Mouse (Mus musculus) testis, postnatal 14 days (tissue): Measurements from ENCODE around the gene Them7.

Experiments used
- DNase-seq: peaks from one replicate; pipeline ENCODE4 v3.0.0; 2021; ENCODE audit warnings: low spot score

The Them7 gene

GRCm38 (mm10) chr2:105379682-105380081 is 155.6 kb downstream of the Them7 start:
- no peak for DNase-seq

- no peak for DNase-seq
Observed at GRCm38 (mm10) chr2:105380757-105381319, 156.7 kb downstream of the Them7 start.

DNA sequence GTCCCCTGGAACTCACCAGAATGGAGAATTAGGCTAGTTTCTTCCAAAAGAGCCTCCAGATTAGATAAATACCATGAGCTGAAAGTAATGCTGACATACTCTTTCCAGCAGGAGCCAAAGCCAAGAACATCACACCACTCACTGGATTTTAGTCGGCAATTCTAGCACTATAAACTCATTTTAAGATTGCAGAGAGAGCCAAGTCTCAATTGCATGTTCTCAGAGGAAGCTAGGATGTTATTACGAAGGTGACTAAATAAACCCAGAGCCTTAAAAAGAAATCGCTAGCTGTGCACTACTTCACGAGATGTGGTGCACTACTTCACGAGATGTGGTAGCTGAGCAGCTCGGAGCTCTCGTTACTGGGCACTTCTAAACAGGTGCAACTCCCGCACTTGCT is 158.9 kb downstream of the Them7 start:
- DNase-seq = no peak

GRCm38 (mm10) chr2:105384998-105385397 is 160.9 kb downstream of the Them7 start:
- no peak for DNase-seq

GRCm38 (mm10) chr2:105386418-105386817 is 162.3 kb downstream of the Them7 start:
- no peak for DNase-seq

GRCm38 (mm10) chr2:105389007-105389890 is 165.1 kb downstream of the Them7 start:
- DNase-seq = no peak

GRCm38 (mm10) chr2:105390653-105391413 is 166.7 kb downstream of the Them7 start:
- DNase-seq = no peak

GRCm38 (mm10) chr2:105391414-105391784 is 167.3 kb downstream of the Them7 start:
- DNase-seq = no peak

- DNase-seq = no peak
Observed at GRCm38 (mm10) chr2:105392514-105392913, 168.4 kb downstream of the Them7 start.

GRCm38 (mm10) chr2:105394375-105394774 is 170.3 kb downstream of the Them7 start:
- DNase-seq = no peak

GRCm38 (mm10) chr2:105396066-105396465 is 171.9 kb downstream of the Them7 start:
- no peak for DNase-seq

GRCm38 (mm10) chr2:105397446-105398211 is 173.5 kb downstream of the Them7 start:
- DNase-seq = no peak

DNA sequence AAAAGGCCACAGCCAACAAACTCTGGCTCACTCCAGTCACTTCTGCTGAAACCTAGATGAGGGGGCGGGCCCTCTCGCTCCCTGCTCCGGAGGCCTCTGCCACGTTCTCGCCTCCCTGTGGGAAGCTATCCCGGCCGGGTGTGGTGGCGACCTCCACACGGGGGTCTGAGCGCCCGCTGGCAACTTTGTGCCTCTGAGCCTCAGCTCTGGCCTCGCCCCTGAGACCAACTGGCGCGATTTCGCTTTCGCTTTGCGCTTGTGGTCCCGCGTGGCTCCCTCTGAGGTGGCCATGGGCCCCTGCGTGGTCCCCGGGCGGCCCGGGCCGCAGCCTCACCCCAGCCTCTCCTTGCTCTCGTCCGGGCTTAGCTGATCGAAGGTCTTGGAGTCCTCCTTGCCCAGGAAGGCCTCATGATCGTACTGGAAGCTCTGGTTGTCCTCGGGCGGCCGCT is 174.5 kb downstream of the Them7 start:
- peak; percentile 30 for DNase-seq

- peak; percentile 70 for DNase-seq
Observed at GRCm38 (mm10) chr2:105399085-105399891, 175.2 kb downstream of the Them7 start, which contains the start of gene Rcn1. TSS of gene Rcn1 (minus strand) at chr2:105399319.

- no peak for DNase-seq
Observed at GRCm38 (mm10) chr2:105400558-105400957, 176.4 kb downstream of the Them7 start.

DNA sequence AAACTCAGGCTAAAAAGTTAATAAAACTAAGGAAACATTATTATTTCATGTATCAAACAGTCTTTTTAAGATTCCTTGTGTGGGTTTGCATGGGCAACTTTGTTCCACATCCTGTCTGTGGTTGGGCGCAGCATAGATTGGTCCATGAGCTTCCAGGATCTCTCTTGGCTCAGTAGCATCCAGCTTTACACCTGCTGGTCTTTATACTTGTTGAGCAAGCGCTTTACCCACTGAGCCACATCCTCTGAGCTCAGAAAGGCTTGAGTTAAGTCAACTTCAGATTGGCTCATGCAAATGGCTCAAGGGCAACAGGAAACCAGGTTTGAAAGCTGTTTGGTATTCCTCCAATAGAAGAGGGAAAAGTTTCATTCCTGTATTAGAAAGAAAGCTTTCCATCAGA is 178.1 kb downstream of the Them7 start:
- DNase-seq = no peak

DNA sequence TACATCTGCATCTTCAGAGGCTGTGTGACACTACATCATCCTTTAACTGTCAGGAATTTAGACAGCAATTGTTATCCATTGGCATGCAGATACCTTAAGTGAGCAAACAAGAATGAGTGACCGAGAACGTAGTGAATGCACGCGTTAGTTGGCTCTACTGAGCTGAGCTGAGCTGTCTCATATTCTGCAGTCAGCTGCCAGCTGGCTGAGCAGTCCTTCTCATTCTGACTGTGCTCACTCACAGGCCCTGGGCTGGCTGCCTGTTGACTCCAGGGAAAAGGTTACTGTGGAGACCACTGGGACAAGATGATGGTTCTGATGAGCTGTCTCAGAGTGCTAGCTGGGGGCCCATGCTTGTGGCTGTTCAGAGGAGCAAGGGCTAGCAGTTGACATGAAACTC is 184.4 kb downstream of the Them7 start:
- DNase-seq = no peak

GRCm38 (mm10) chr2:105409253-105409652 is 185.1 kb downstream of the Them7 start:
- DNase-seq = no peak

- no peak for DNase-seq
Observed at GRCm38 (mm10) chr2:105414309-105414708, 190.2 kb downstream of the Them7 start.

GRCm38 (mm10) chr2:105416046-105416659 is 192.0 kb downstream of the Them7 start:
- DNase-seq = no peak
